Mouse (Mus musculus): Measurements from ENCODE around the gene Rps21.

GRCm38 (mm10) chr2:180306009-180306408, 48.8 kb downstream of the Rps21 start:
- no peak for TF ChIP-seq CTCF (IDR thresholded peaks at IDR 0.05; ENCODE audit: low read depth, low read length)
- no peak for TF ChIP-seq POLR2A (IDR thresholded peaks at IDR 0.05; ENCODE audit: extremely low read depth, insufficient read depth, low read length)
